Mouse (Mus musculus) liver, embryonic 12.5 days (tissue): ENCODE results near the gene Mettl2. TPM values are rescaled to one million over a fixed set of nuclear protein-coding genes. Genes with fewer than 3 reads are reported as not detected.

Experiments used
- ATAC-seq: fragments of 200-750 bp; cut with Nextera tagmentation; 2 replicates; pipeline ENCODE4 v1.8.0; 2017; ENCODE audit warnings: moderate number of reproducible peaks, mild to moderate bottlenecking, moderate library complexity
- H3K27ac ChIP-seq: fragments of 300-500 bp; sonication (generic); 2 replicates; pipeline ENCODE4 v1.5.1; 2016; ENCODE audit warnings: mild to moderate bottlenecking
- H3K27me3 ChIP-seq: fragments of 300-500 bp; sonication (generic); replicated peaks from 2 replicates; pipeline ENCODE4 v1.6.1; 2016; ENCODE audit warnings: mild to moderate bottlenecking, moderate library complexity
- H3K36me3 ChIP-seq: fragments of 300-500 bp; sonication (generic); 2 replicates; pipeline ENCODE4 v1.6.1; 2016; ENCODE audit warnings: mild to moderate bottlenecking, moderate library complexity
- H3K4me1 ChIP-seq: fragments of 300-500 bp; sonication (generic); 2 replicates; pipeline ENCODE4 v1.6.1; 2016
- H3K4me2 ChIP-seq: fragments of 300-500 bp; sonication (generic); 2 replicates; pipeline ENCODE4 v1.6.1; 2016; ENCODE audit warnings: mild to moderate bottlenecking, moderate library complexity
- H3K4me3 ChIP-seq: fragments of 300-500 bp; sonication (generic); 2 replicates; pipeline ENCODE4 v1.5.1; 2016; ENCODE audit warnings: mild to moderate bottlenecking, moderate library complexity
- H3K9ac ChIP-seq: fragments of 300-500 bp; sonication (generic); 2 replicates; pipeline ENCODE4 v1.6.1; 2016; ENCODE audit warnings: mild to moderate bottlenecking, moderate library complexity
- H3K9me3 ChIP-seq: fragments of 300-500 bp; sonication (generic); replicated peaks from 2 replicates; pipeline ENCODE4 v1.6.1; 2016; ENCODE audit warnings: mild to moderate bottlenecking, moderate library complexity
- WGBS: fragments of 180-500 bp; shearing (Covaris S2); methylation state at CpG from one replicate; pipeline ENCODE4 v1.1.7; 2016; ENCODE audit not compliant: insufficient replicate concordance; 5-methylcytosine and 5-hydroxymethylcytosine counted together
- polyA plus RNA-seq: library from polyadenylated mRNA; unstranded; fragments of >200 nt; fragmentation: Nextera tagmentation; extraction: Ambion mirVana; gene quantifications from 2 replicates; pipeline ENCODE4 v1.2.1, GENCODE M21; 2016

Mettl2 gene
- polyA plus RNA-seq, 1 experiment from 2014 or later, result 35.1 TPM

GRCm38 (mm10) chr11:105155915-105156314 lies 29.7 kb downstream of the Mettl2 start:
- Histone ChIP-seq H3K9me3 (no peaks in the 10 kb centered on the region), H3K27ac (peak overlapping the region; percentile 81), H3K4me3 (no peak overlapping the region), H3K36me3 (no peaks in the 10 kb centered on the region), H3K27me3 (no peaks in the 10 kb centered on the region), H3K4me1 (peaks cover 88% of the 10 kb centered on the region), H3K9ac (0 out of 2 replicates have a peak overlapping the region, but pooled peaks have one; percentile 12), H3K4me2 (peak overlapping the region; percentile 62)
- ATAC-seq, result no peak
- WGBS, result 64% methylated on average over 4 of the region's 4 CpGs

GRCm38 (mm10) chr11:105156748-105157267 lies 30.6 kb downstream of the Mettl2 start:
- H3K4me2 ChIP-seq, result peak overlapping the region; percentile 62
- H3K4me3 ChIP-seq, result peak overlapping the region; percentile 50
- WGBS, result 46% methylated on average over 19 of the region's 19 CpGs
- H3K27me3 ChIP-seq, result no peaks in the 10 kb centered on the region
- ATAC-seq, result no peak
- H3K36me3 ChIP-seq, result 0 out of 2 replicates have a peak, but pooled peaks cover 5% of the 10 kb centered on the region
- peak overlapping the region; percentile 81 for H3K27ac ChIP-seq
- H3K4me1 ChIP-seq, result peaks cover 83% of the 10 kb centered on the region
- H3K9me3 ChIP-seq, result no peaks in the 10 kb centered on the region
- peak overlapping the region; percentile 66 for H3K9ac ChIP-seq

- Histone ChIP-seq H3K27ac (peak overlapping the region; percentile 81; the same call in 1 of the 2 replicates), H3K4me1 (peaks cover 70% of the 10 kb centered on the region), H3K4me2 (peak overlapping the region; percentile 62), H3K9me3 (0 out of 2 replicates have a peak, but pooled peaks cover 3% of the 10 kb centered on the region), H3K9ac (peak overlapping the region; percentile 66), H3K36me3 (0 out of 2 replicates have a peak, but pooled peaks cover 12% of the 10 kb centered on the region), H3K4me3 (peak overlapping the region; percentile 50), H3K27me3 (peaks cover 6% of the 10 kb centered on the region; the same call in 1 of the 2 replicates)
- ATAC-seq, result no peak
These were observed 31.8 kb downstream of the Mettl2 start for GRCm38 (mm10) chr11:105158047-105158446.

GRCm38 (mm10) chr11:105159673-105160360 lies 33.6 kb downstream of the Mettl2 start:
- Histone ChIP-seq H3K9ac (no peak overlapping the region), H3K4me2 (peak overlapping the region; percentile 62), H3K27me3 (peaks cover 14% of the 10 kb centered on the region), H3K36me3 (peaks cover 17% of the 10 kb centered on the region), H3K4me3 (no peak overlapping the region), H3K4me1 (peaks cover 52% of the 10 kb centered on the region), H3K9me3 (peaks cover 9% of the 10 kb centered on the region), H3K27ac (no peak overlapping the region)
- 55% methylated on average over 6 of the region's 6 CpGs for WGBS
- ATAC-seq, result 0 out of 2 replicates have a peak, but pooled peaks have one; percentile 40

- no peak overlapping the region for H3K4me3 ChIP-seq
- no peak overlapping the region for H3K9ac ChIP-seq
- H3K9me3 ChIP-seq, result peaks cover 16% of the 10 kb centered on the region
- no peak overlapping the region for H3K4me2 ChIP-seq
- no peak overlapping the region for H3K27ac ChIP-seq
- peaks cover 33% of the 10 kb centered on the region for H3K36me3 ChIP-seq
- peaks cover 30% of the 10 kb centered on the region for H3K27me3 ChIP-seq
- 85% methylated on average over 2 of the region's 2 CpGs for WGBS
- peaks cover 42% of the 10 kb centered on the region for H3K4me1 ChIP-seq
- no peak for ATAC-seq
These were observed 35.2 kb downstream of the Mettl2 start for GRCm38 (mm10) chr11:105161411-105161810.

- H3K27me3 ChIP-seq, result peaks cover 43% of the 10 kb centered on the region
- no peak overlapping the region for H3K27ac ChIP-seq
- WGBS, result 69% methylated on average over 69 of the region's 69 CpGs
- no peak overlapping the region for H3K9ac ChIP-seq
- H3K9me3 ChIP-seq, result peaks cover 16% of the 10 kb centered on the region
- 0 out of 2 replicates have a peak overlapping the region, but pooled peaks have one; percentile 4 for H3K4me2 ChIP-seq
- H3K36me3 ChIP-seq, result peaks cover 48% of the 10 kb centered on the region
- peak; percentile 25; the same call in 1 of the 2 replicates for ATAC-seq
- peaks cover 9% of the 10 kb centered on the region; the same call in 1 of the 2 replicates for H3K4me1 ChIP-seq
- H3K4me3 ChIP-seq, result no peak overlapping the region
These were observed 38.6 kb downstream of the Mettl2 start for GRCm38 (mm10) chr11:105164516-105165510.

GRCm38 (mm10) chr11:105166780-105167179 lies 40.6 kb downstream of the Mettl2 start:
- H3K9me3 ChIP-seq, result peaks cover 16% of the 10 kb centered on the region
- no peak overlapping the region for H3K4me3 ChIP-seq
- peaks cover 12% of the 10 kb centered on the region for H3K4me1 ChIP-seq
- WGBS, result 84% methylated on average over 10 of the region's 10 CpGs
- H3K27me3 ChIP-seq, result peaks cover 43% of the 10 kb centered on the region
- no peak overlapping the region for H3K9ac ChIP-seq
- no peak for ATAC-seq
- H3K27ac ChIP-seq, result no peak overlapping the region
- H3K36me3 ChIP-seq, result peaks cover 46% of the 10 kb centered on the region
- no peak overlapping the region for H3K4me2 ChIP-seq

GRCm38 (mm10) chr11:105178516-105178915 lies 52.3 kb downstream of the Mettl2 start, which contains the start of gene Tlk2:
Gene Tlk2 (plus strand): TSS chr11:105178807.
- ATAC-seq, result no peak
- peak within 1 kb of the TSS; percentile 96 for H3K27ac ChIP-seq
- H3K4me1 ChIP-seq, result peaks cover 31% of the 10 kb centered on the region
- H3K36me3 ChIP-seq, result peaks cover 22% of the 10 kb centered on the region; the same call in 1 of the 2 replicates
- peak within 1 kb of the TSS; percentile 95 for H3K4me3 ChIP-seq
- 61% methylated on average over 2 of the region's 2 CpGs for WGBS
- H3K4me2 ChIP-seq, result peak within 1 kb of the TSS; percentile 79
- no peaks in the 10 kb centered on the region for H3K9me3 ChIP-seq
- H3K9ac ChIP-seq, result peak within 1 kb of the TSS; percentile 99
- H3K27me3 ChIP-seq, result no peaks in the 10 kb centered on the region

GRCm38 (mm10) chr11:105179523-105179922 lies 53.3 kb downstream of the Mettl2 start:
- no peaks in the 10 kb centered on the region for H3K9me3 ChIP-seq
- H3K4me1 ChIP-seq, result peaks cover 40% of the 10 kb centered on the region
- peaks cover 30% of the 10 kb centered on the region for H3K36me3 ChIP-seq
- peak overlapping the region; percentile 79 for H3K4me2 ChIP-seq
- H3K27ac ChIP-seq, result peak overlapping the region; percentile 96
- H3K27me3 ChIP-seq, result no peaks in the 10 kb centered on the region
- 82% methylated on average over 4 of the region's 4 CpGs for WGBS
- peak overlapping the region; percentile 99 for H3K9ac ChIP-seq
- H3K4me3 ChIP-seq, result peak overlapping the region; percentile 95
- ATAC-seq, result no peak

GRCm38 (mm10) chr11:105180471-105181091 lies 54.4 kb downstream of the Mettl2 start:
- H3K4me2 ChIP-seq, result peak overlapping the region; percentile 79
- H3K4me1 ChIP-seq, result peaks cover 44% of the 10 kb centered on the region
- H3K27me3 ChIP-seq, result no peaks in the 10 kb centered on the region
- no peaks in the 10 kb centered on the region for H3K9me3 ChIP-seq
- WGBS, result under 1% methylated on average over 35 of the region's 35 CpGs
- H3K36me3 ChIP-seq, result peaks cover 40% of the 10 kb centered on the region
- H3K4me3 ChIP-seq, result peak overlapping the region; percentile 95
- ATAC-seq, result peak; percentile 32
- H3K9ac ChIP-seq, result peak overlapping the region; percentile 99
- peak overlapping the region; percentile 96 for H3K27ac ChIP-seq

- Histone ChIP-seq H3K9me3 (no peaks in the 10 kb centered on the region), H3K4me3 (peak overlapping the region; percentile 95), H3K4me2 (peak overlapping the region; percentile 79), H3K4me1 (peaks cover 47% of the 10 kb centered on the region), H3K27ac (peak overlapping the region; percentile 96), H3K36me3 (peaks cover 46% of the 10 kb centered on the region), H3K9ac (peak overlapping the region; percentile 99), H3K27me3 (no peaks in the 10 kb centered on the region)
- under 1% methylated on average over 60 of the region's 60 CpGs for WGBS
- ATAC-seq, result peak; percentile 94
These were observed 55.0 kb downstream of the Mettl2 start for GRCm38 (mm10) chr11:105181126-105181637.
